Mouse (Mus musculus): ENCODE measurements around the gene Syn2.
"Not testable (repeated sequence)": the region's sequence is repeated elsewhere in the genome, so short reads cannot be mapped to it uniquely, and the experiment has no call there.

Gene Syn2

DNA sequence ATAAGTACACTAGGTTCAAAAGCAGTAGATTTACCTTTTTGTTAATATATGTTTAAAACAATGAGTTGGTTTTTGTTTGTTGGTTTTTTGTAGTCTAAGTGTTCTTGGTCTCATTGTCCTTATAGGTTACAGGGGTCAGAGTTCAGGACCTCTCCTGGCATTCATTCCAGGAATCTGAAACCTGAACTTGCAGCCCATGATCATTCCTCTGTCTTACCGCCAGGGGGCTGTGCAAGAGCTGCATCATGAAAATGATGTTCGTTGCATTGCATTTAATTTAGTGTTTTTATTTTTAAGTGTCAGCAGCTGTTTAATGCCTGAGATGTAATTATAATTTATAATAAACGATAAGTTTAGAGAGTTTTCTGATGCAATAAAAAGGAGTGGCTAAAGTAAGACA lies 40.1 kb downstream of the Syn2 start:
- peak; percentile 57 for DNase-seq (ENCODE audit: low spot score)

DNA sequence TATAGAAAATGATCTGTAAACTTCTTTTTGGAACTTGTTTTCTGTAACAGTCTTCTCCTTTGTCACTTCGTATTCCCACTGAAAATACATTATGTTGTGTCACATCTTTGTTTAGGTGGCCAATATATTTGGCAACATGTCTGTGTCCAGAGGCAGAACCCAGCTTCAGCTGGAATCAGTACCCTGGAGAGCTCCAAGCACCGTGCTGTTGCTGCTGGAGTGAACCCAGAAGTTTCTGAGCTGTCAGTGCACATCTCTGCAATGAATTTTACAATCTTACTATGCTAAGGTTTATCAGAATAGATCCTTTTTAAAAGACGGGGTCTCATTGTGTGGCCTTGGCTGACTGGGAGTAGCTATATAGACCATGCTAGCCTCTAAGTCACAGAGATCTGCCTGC lies 44.1 kb downstream of the Syn2 start:
- DNase-seq (ENCODE audit: low spot score): peak; percentile 87

DNA sequence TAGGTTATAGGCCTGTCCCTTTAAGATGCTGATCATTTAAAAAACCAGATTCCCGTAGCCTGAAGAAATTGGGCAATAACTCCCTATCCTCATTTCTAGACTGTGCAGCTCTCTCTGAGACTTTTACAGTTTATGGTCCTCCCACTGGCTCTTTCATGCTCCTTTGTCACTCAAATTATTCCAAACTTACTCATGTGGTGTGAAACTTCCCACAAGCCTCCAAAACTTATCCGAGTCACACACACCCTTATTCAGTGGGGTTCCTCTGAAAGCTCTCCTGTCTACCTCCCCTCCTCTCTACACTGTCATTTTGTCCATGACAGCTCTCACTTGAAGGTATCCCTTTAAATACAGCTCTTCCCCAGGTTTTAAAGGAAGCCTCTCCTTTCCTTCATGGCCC lies 46.4 kb downstream of the Syn2 start:
- no peak for DNase-seq (ENCODE audit: low spot score)

DNA sequence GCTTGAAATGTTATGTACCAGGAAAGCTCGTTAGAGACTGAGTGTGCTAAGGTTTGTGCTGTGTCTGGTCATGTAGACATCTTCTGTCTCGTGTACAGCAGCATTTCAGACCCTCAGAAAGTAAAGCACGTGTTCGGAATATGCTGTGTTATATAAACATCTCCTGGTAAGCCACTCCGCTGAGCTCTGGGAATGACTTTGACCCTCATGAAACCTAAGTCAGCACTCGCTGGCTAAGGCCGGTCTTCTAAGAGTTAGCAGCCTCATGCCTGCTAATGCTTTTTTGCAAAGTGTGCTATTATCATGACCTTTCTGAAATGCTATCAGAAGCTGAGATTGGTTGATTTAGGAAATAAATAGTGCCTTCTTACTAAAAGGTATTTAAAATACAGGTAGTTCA lies 56.4 kb downstream of the Syn2 start:
- DNase-seq (ENCODE audit: low spot score): no peak

DNA sequence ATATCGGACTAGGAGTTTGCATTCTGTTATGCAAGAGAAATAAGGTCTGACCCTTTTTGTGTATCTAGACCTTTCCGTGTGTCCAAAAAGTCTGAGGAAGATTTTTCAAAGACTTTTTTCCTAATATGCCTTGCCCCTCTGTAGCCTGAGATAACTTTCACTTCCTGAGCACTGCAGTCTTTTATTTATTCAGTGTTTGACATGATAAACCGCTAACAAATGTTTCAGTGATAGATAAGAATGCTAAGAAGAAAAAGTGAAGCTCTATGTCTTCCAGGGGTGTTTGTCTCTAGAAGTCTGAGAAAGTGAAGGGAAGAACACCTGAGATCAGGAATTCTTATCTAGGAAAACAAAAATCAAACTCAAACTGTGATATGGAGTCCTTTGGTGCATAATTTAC lies 66.1 kb downstream of the Syn2 start:
- DNase-seq (ENCODE audit: low spot score): no peak

DNA sequence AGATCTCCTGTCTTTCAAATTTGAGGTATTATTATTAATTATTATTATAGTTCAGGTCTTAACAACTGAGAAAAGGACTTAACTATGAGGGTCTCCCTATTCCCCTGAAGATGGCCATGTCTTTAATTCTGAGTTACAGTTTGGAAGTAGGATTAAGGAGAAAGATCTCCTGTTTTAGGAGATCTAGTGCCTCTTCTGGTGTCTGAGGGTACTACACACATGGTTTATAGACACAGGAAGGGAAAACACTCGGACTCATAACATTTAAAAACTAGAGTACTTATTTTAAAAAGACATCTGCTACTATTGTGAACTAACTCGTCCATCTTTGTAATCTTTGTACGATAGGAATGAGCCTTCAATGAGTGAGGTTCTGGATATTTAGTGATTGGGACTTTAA lies 68.3 kb downstream of the Syn2 start:
- no peak for DNase-seq (ENCODE audit: low spot score)

DNA sequence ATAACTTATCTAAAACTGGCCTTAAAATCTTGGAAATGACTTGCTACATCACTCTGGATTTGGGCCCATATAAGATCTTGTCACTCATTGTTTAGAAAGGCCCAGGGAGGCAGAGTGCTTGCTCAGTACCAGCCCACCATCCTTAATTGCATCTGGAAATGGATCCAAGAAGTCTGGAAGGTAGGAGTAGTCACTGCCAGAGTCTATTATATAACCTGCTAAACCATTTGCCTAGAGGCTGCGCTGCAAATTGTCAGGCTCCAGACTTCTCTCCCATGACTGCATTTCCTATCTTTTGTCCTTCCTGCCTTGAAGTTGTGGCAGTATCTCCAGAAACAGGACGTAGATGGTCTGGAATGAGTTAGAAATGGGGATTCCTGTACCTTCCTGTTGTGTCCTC lies 75.5 kb downstream of the Syn2 start:
- DNase-seq (ENCODE audit: low spot score): no peak

DNA sequence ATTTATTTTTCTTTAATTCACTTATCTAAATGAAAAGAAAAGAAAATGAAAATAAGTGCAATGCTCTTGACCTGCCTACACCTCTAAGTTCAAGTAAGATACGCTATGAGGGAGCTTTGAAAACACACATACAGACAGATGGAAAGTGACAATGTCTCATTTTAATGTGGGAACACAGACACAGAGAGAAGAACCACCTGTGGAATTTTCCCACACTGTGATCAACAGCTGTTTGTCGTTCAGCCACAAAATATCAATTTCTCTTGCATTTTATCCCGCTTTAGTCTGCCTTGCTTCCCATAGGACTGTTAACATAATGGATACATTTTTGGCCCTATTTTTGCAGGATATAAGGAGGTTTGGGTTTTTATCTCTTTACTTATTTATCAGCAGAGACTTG lies 76.1 kb downstream of the Syn2 start:
- DNase-seq (ENCODE audit: low spot score): no peak

DNA sequence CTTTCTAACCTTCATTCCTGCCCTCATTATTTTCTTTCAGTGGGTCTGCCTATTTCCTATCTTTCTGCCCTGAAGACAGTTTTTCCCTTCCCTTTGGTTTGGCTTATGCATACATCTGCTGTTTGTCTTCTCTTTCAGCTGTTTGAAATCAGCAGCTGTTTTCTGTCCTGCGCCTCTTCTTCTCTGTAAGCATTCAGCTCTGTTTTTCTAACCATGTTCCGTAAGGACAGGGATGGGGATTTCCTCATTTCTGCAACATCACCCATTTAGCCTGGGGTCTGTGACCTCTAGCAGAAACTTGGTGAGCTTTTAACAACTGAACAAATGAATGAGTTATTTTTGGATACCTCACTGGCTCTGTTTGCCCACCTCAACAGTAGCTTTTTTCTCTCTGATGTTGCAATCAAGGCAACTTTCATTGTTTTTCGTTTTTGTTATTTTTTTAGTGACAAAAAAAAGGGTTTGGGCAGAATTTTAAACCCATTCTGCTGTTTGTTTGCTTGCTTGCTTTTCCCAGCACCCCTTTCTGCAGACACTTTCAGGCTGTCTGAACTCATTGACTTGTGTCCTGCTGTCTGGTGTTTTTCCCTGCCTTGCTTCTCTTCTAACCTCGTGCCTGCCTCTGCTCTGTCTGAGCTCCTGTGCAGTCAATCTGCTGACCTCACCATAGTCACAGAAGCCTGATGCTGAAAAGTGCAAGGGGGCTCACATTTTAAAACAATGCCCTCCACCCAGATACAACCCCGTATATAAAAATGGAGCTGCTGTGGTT lies 77.6 kb downstream of the Syn2 start:
- no peak for DNase-seq (ENCODE audit: low spot score)

DNA sequence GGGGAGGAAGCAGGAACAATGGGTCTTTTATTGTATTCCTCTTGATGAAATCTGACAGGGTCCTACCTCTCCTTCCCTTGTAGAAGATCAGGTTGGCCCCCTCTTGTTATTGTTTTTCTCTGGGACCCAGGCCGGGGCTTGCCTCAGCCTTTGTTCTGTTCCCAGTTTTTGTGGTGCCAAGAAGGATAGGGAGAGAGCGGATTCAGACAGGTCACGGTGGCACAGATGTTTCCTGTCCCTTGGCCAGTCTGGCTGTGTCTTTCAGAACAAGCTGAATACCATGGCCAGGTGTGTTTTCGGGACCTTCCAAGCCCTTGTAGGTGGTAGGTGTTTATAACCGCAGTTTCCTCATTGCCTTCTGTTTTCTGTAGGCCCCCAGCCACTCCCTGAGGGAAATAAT lies 78.4 kb downstream of the Syn2 start:
- DNase-seq (ENCODE audit: low spot score): no peak

DNA sequence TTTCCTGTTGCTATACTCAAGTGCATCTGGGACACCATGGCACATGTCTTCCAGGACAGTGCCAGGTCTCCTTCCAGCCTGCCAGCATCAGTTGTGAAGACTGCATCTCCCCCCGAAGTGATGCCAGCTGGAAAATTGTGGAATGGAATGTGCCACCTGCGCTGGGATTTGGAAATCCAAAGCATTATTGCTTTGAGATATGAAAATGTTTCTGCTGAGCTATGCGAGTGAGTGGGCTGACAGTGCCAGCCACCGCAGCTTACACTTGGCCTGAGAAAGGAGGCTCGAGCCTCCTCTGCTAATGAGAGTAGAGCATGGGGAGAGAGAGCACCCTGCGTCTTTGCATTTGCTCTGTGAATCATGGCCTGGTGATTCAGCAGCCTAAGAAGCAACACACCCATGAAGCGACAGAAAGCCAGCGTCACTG lies 86.5 kb downstream of the Syn2 start:
- DNase-seq (ENCODE audit: low spot score): no peak

DNA sequence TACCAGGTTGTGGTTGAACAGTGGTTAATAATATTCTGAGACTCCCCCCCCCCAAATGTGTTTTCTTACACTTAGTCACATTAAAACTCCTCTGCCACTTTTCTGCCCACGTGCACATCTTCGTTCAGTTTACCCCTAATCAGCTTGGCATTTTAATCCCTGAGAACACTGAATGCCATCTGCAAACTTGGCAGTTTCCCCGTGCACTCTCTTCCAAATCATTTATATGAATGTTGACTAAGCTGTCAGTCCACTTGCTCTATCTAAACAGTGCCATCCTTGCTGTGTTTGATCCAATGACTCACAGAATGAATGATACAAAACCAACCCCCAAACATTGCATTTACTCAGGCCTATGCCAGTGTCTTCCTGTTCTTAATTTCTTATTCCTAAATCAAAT lies 90.8 kb downstream of the Syn2 start:
- peak; percentile 83 for DNase-seq (ENCODE audit: low spot score)

DNA sequence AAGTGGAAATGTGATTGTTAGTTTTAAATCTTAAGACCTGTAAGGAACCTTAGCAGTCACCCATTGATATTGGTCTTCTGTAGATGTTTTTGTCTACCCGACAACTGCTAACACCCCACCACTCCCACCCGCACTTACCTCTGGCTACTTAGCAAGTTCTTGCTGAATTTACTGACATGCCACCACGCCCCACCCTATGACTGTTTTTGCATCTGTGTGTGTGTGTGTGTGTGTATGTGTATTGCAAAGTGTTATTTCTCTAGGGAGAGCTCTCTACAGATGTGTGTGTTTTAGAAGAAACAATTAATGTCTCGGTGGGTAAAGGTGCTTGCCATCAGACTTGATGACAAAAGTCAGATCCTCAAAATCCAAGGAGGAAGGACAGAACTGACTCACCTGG lies 92.3 kb downstream of the Syn2 start, which contains the start of gene Gm17482:
Gene Gm17482 (plus strand): TSS at position 301 of the 400 bp plus-strand sequence.
- DNase-seq (ENCODE audit: low spot score): no peak

DNA sequence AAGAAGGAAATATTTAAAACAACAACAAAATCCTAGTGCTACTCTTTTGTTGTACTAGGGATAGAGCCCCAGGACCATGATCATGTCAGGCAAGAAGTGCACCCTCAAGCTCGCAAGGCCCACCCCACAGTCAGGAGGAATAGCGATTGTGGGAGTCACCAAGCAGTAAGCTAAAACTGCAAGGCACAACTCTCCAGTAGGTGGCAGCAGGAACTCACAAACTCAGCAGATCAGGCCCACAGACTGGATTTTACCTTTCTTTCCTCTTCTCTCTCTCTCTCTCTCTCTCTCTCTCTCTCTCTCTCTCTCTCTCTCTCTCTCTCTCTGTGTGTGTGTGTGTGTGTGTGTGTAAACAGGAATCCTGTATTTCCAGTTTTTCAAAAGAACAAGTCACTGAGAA lies 92.8 kb downstream of the Syn2 start:
- peak; percentile 96 for DNase-seq (ENCODE audit: low spot score)

DNA sequence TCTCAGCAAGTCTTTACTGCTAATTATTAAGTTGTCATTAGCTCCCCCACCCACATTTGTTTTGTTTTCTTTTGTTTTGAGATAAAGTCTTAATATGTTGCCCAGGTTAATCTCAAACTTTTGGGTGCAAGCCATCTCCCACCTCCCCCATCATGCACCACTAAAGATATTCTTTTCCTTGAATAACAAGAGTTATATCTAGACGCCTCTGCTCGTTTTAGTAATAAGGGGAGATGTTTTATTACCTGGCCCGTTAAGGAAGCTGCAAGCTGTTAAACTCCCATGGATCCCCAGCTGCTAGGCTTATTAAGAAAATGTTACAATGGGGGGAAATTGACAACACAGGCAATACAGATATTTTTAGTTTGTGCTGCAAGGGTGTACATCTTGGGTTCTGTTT lies 95.9 kb downstream of the Syn2 start:
- DNase-seq (ENCODE audit: low spot score): no peak

DNA sequence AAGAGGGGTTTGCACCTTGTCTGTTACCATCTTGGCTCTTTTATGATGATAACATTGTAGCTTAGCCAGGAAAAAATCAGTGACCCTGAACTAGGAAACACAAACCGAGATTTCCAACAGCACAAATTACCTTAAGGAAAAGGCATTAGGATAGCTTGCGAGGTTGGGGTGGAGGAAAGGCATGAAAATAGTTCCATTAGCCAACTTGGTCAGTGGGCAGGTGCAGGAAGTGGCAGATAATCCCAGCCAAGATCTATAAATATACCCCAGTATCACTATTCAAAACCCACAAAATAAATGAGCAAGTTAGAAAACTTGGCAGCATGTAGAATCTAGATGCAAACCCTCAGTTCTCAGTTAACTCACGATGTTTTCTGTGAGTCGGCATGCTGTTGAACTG lies 97.1 kb downstream of the Syn2 start:
- DNase-seq (ENCODE audit: low spot score): peak; percentile 50

DNA sequence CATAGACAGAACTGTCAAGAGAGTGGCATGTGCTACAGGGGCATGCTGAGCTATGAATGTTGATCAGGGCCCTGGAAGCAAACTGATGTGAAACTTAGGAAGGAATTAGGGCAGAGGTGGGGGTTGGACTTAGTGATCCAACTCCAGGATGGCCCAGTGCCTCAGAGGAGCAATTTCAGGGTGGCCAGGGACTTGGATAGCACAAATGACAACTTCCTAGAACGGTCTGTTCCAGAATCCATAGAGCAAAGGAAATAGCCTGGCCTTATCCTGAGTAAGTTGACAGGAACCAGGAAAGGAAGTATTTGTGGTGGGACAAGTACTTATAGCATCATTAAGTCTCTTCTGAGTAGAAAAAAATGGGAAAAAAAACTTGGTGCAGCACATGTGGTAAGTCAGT lies 97.9 kb downstream of the Syn2 start:
- peak; percentile 76 for DNase-seq (ENCODE audit: low spot score)

DNA sequence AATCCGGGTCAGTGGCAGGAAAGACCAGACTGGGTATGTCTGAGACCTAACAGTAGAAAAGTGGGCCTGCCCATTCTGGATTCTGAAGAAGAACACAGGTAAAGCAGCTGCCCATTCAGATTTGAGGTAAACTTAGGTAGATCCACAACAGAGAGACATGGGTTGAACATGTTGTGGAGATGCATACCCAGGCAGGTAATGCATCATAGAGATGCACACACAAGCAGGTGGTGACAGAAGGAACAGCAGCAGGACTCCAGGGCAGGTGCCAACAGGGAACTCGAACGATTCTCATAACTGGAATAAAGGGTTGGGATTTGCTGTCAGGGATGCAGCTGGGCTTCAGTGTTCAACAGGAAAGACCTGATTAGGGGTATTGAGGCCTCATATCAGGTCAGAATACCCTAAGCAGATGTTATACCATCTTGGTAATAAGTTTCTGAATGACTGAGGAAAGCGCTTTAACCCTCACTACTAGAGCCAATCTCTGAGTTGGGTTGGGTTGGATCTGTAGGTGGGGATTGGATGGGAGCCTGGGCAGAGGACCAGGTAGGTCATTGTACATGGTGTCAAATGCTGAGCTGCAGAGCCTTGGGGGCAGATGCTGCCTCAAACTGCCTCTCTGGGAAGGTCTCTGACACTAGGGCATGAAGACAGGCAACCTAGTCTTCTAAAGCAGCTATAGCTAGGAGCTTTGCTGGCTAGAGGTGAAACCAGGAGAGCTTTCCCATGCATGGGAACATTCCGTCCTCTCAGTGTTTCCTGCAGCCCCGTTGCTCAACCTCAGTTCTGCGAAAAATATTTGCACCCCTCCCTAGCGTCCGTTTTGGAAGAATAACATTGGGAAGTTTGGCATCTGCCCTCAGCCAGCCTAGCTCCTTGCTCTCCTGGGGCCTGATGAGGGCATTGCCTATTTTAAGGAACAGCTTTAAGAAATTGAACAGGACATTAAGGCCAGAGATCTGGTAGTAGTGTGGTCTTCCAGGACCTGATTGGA lies 103.6 kb downstream of the Syn2 start:
- peak; percentile 100 for DNase-seq (ENCODE audit: low spot score)

DNA sequence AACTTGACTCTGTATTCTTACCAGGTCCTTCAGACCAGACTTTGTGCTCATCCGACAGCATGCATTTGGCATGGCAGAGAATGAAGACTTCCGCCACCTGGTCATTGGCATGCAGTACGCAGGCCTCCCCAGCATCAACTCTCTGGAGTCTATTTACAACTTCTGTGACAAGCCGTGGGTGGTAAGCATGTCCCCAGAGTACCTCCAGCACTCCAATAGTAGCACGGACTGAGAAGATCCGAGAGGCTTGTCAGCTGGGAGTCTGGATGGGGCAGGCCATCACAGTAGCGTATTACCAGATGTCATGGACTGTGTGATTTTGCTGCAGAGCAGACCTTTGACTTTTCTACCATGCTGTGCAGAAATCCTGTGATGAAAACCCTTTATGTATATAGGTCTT lies 104.6 kb downstream of the Syn2 start:
- DNase-seq (ENCODE audit: low spot score): peak; percentile 64

DNA sequence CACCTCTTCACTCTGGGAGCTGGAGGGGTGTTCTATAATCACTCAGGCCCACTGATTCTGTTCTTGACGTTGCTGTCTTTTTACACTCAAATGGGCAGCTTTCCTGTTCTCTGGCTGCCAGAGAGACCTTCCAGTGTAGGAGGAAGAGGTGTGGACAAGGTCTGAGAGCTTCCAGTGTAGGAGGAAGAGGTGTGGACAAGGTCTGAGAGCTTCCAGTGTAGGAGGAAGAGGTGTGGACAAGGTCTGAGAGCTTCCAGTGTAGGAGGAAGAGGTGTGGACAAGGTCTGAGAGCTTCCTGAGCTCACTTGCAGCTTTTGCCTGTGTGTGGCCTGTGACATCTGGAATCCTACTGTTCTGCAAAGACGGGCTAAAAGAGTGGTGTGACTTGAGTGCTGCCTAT lies 105.7 kb downstream of the Syn2 start:
- DNase-seq (ENCODE audit: low spot score): not testable (repeated sequence)

DNA sequence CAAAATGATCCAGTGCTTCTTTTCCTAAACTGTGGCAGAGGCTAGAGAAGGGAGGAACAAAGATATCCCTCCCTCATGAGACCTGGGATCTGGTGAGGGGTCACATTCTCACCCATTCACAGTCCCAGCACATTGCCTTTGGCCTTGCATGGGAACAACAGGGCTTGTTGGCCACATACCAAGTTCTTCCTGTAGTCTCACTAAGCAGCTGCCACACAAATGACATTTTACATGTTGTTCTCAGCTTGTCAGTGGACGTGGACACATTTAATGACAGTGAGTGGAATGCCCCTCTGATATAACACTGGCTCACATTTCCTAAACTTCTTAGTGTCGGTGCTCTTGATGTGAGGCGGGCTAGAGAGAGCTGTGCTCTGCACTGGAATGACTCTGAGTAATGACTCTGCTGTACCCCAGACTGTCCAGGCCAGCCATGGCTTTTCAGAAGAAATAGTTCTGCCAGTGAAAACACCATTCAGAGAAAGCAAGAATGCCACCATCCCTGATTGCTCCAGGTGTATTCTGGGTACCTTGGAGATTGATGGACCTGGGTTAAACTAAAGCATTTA lies 106.5 kb downstream of the Syn2 start:
- DNase-seq (ENCODE audit: low spot score): peak; percentile 96

DNA sequence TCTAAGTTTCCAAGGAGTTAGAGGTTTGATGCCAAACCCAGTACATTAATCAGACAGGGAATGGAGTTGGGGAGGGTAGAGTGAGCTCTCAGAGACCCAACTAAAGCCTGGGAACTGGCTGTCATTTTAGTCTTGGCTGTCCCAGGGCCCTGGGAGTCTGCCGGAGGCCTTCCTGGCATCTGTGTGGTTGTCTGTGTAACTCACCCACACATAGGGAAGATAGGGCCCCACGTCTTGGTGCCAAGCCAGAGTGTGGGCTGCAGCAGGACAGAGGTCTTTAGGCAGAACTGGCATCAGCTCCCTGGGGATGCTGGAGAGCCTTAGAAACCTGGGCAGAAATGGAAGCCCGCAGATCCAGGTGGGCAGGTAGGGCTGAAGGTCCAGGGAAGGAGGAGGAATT lies 107.2 kb downstream of the Syn2 start:
- peak; percentile 83 for DNase-seq (ENCODE audit: low spot score)

DNA sequence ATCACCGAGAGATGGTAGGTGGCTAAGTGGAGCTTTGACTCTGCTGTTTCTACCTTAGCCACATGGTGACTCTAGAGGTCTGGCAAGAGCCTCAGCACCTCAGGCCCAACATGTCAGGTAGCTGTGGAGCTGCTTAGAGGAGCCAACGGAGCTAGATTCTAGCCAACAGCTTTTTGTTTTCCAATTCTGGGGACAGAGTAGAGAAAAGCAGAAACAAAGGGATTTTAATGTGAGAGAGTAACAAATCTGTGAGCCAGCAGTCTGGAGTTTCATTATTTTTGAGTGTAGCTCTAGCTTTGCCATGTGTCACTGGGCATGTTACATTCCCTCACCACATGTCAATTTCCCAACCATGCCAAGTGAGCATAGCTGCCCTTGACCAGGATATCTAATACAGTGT lies 109.5 kb downstream of the Syn2 start:
- peak; percentile 50 for DNase-seq (ENCODE audit: low spot score)

Measured in adipocyte (in vitro differentiated cells).